Mouse (Mus musculus) adrenal gland, postnatal 36 days (tissue): ENCODE measurements at regions not wholly inside any gene's neighbourhood (a gene's known extent, or its start where the extent isn't known, plus 50 kb on each side); places are given as distances from the start of the nearest gene placed in this dataset.
"Not testable (repeated sequence)": the region's sequence is repeated elsewhere in the genome, so short reads cannot be mapped to it uniquely, and the experiment has no call there.

Experiments used
- DNase-seq, 2 experiments: peaks; one replicate each; pipeline ENCODE4 v3.0.0; 2021; ENCODE audit warnings: mixed read lengths in 1 of 2

DNA sequence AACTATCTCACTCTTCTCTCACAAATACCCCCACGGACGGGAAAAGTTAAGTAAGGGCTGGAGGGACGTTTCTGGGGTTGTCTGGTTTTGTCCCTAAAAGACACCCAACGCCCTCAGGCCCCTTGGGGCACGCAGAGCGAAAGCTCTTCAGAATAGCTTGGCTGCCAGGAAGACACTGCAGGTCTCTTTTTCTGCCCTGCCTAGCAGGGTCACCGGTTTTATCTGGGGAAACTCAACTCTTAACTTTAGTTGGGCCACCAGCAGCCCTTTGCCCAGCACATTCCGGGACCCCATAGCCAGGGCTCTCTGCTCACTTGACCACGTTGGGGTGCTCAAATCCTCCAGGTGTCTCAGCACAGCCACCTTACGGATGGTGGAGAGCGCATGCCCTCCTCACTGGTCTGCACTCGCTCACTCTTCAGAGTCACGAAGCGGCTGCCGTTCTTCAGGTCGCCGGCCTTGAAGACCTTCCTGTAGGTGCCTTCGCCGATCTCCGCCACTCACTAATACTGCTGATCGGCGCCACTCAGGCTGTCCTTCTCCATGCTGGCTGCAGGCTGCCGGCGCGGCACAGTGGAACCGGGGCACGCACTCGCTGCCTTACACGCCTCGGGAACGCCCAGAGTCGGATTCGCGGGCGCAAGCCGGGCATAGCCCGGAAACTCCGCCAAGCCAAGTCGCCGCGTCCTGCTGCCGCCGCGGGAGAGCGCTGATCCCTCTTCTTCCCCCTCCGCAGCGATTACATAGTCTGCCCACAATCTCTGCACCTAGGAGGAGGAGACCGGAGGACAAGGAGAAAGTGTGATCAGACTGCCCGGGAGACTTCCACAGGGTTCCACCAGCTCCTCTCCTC is 83.0 kb downstream of the Ulbp1 start:
- DNase-seq, result peak; percentile 57 to 62

DNA sequence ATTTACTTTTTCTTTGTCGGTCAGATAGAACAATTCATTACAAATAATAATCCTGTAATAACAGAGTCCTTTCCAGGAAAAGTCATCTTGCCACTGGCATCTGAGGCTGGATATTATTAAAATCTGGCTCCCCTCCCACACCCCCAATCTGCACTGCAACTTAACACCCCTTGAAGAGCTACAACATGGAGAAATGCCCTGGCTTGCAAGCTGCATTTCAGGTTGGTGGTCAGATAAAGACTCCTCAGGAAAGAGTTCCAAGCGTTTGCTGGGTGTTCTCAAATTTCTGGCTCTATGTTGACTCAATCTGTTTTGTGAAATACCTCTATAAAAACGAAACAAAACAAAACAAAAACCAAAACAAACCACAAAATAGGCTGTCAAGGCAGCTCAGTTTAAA is 114.6 kb downstream of the Ulbp1 start:
- DNase-seq, result not testable (repeated sequence)

DNA sequence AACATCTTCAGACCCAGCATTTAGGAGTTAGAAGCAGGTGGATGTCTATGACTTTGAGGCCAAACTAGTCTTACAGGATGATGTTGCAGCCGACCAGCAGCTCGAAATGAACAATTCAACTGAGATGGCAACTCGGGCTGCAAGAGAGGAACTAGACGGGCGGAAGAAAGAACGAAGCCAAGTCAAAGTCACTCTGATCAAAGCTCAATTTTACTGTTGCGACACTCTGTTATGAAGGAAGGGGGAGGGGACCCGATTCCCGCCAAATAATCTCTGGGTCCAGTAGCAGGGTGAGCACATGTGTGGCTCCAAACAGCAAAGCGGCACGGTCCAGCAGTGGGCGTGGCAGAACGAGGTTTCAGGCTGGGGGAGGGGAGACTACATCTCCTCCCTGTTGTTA is 129.1 kb downstream of the Ulbp1 start:
- DNase-seq, result not testable (repeated sequence)

GRCm38 (mm10) chr10:7343736-7344135 is 129.7 kb downstream of the Ulbp1 start:
- DNase-seq, result not testable (repeated sequence)

DNA sequence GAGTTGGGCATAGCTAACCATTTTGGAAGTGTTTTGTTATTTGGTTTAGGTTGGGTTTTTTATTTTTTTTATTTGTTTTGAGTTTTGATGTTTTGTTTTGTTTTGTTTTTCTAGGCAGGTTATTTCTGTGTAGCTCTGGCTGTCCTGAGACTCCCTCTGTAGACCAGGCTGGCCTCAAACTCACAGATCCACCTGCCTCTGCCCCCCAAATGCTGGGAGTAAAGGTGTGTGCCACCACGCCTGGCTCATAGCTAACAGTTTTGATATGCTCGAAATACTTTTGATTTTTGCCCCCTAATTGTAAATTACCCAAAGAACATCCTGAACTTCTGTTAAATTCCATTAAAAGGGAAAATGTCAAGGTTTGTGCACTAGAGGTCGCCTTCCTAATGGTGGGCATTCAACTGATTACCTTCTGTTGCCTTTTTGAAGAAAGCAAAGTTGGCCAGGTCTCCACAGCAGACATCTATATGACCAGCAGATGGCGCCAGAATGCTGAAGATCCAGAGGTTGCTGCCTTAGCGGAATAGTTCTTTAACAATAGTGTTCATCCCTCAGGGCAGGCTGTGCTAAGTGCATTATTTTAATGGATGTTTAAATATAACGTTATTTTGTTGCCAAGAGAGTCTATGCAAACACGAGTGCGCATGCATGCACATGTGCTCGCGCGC is 121.2 kb upstream of the Cnksr3 start:
- peak; percentile 58 to 69 for DNase-seq

DNA sequence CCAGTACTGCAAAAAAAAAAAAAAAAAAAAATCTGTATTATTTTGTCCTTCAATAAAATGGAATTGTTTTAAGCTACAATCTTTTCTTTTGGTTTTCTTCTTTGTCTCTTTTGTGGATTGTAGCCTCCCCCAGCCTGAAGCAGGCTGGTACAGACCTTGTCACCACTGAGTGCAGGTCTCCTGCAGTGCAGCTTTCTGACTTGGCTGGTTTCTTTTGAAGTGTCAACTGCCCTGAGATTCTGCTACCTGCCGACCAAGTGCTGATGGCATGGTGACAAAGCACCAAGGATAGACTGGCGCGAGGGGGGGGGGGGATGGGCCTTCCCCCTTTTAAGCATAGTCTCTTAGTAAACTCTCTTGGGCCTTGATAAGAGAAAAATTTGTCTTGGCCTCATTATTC is 116.2 kb upstream of the Cnksr3 start:
- no peak for DNase-seq

GRCm38 (mm10) chr10:7327046-7327445 is 115.0 kb upstream of the Cnksr3 start:
- DNase-seq, result not testable (repeated sequence)

GRCm38 (mm10) chr10:7325074-7325473 is 113.0 kb upstream of the Cnksr3 start:
- no peak for DNase-seq

DNA sequence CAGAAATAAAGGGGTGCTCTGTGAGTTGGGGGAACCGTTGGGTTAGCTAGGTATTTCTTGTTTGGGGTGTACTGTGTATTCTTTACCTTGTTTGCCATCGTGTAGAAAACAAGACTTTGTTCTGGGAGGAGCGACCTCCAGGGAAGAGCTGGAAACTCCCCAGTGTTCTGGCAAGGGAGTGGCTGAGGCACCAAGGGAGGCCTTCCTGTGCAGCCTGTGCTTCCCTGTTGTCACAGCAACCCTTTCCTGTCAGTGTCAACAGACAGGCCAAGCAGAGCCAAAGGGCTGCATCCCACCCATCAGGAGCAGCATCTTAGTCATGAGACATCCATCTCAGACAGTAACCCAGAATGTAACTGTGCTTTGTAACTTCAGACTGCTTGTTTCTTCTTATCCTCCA is 111.2 kb upstream of the Cnksr3 start:
- DNase-seq, result peak in 1 of 2 experiments; percentile 8

DNA sequence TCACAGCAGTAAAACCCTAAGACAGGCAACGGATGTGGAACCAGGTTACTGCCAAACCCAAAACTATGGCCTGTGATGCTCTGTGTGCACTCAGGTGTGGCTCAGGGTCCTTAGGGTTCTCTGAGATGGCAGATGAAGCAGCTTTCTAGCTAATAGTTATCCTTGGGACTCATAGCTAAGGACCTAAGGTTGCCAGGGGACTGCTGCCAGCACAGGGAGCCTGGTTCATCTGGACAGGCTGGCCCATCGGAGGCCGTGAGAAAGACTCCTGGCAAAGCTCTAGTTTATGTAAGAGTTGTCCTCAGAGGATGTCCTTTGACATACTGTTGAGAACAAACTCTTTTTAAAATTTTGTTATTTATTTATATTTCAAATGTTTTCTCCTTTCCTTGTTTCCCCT is 97.9 kb upstream of the Cnksr3 start:
- DNase-seq, result no peak

GRCm38 (mm10) chr10:7305881-7306280 is 93.8 kb upstream of the Cnksr3 start:
- DNase-seq, result not testable (repeated sequence)

DNA sequence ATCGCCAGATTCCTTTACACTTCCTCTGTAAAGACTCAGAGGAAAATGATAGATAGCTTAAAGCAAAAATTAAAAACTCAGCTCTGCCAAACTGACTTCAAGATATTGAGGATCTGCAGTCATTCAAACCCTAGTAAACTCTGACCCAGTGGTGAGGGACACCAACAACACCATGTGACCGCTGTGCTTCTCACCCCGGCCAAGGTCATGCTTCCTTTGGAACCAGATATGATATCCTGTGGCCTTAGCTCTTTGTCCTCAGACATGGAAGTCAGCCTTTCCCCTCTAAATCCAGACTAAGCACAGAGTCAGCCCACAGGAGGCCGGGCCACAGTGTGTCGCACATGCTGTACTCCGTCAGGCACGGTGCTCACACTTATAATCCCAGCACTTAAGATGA is 86.3 kb upstream of the Cnksr3 start:
- DNase-seq, result peak in 1 of 2 experiments; percentile 5

DNA sequence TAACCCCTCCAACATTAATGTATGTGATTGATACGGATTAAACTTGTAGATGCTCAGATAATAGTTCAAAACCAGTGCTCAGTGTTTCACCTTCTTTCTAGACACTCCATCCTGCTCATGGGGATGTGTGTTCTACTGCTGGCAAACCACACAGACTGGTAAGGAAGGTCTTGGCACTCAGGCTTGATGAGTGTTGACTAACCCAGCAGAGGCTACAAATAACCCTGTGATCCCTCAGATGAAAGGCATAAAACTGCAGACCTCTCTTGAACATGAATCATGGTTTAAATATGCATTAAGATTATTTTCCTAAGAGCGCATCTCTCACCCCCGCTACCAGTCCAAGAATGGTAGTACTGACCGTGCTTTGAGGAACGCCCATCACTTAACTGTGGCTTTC is 83.9 kb upstream of the Cnksr3 start:
- DNase-seq, result no peak

DNA sequence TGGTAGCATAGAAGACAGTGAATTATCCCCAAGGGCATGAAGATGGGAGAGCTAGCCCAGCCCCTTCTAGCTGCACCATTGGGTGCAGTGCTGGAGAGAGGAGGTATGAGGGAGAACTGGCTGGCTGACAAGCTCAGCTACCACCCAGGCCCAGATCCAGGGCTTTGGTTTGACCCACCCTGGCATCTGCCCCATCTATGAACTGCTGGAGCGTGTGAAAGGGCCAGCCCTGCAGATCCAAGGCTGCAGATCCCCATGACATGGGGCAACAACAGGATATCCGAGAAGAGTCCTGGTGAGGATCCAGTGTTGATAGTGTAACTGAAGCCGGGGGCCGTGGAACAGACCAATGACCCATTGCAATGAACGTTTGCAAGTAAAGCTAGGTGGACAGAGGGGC is 81.2 kb upstream of the Cnksr3 start:
- no peak for DNase-seq

DNA sequence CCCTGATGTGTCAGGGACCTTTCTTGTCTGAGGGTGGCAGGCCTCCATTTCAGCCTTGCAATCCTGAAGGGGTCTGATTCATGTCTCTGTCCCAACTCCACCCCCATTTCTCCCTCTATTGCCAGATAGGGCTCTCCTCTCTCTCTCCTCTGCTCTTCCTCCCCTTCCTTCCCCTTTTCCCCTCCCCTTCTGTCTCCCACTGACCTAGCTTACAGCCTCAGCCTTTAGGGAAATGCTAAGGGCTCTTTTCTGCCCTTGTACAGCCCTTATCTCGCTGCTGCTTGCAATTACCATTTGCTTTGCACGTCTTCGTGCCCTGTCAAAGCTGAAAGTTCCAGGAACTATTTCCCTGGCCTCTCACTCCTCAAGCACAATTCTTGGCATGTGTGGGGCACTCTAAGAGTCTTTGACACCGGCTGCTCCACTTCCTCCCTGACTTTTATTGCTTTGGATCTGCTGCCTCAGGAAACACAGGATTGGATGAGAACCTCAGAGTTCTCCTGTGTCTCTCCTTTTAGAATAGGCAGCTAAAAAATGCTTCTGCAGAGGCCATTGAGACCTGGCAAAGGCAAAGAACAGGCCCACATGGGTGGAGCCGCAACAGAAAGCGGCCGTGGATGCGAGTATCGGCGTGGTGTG is 77.9 kb upstream of the Cnksr3 start:
- DNase-seq, result peak; percentile 4 to 15

GRCm38 (mm10) chr10:7285112-7285905 is 73.3 kb upstream of the Cnksr3 start:
- DNase-seq, result no peak

GRCm38 (mm10) chr10:7280429-7280828 is 68.4 kb upstream of the Cnksr3 start:
- no peak for DNase-seq

- no peak for DNase-seq
Observed at GRCm38 (mm10) chr10:7278820-7279219, 66.8 kb upstream of the Cnksr3 start.

GRCm38 (mm10) chr10:7275357-7275756 is 63.3 kb upstream of the Cnksr3 start:
- no peak for DNase-seq

- no peak for DNase-seq
Observed at GRCm38 (mm10) chr10:7274422-7274821, 62.4 kb upstream of the Cnksr3 start.

DNA sequence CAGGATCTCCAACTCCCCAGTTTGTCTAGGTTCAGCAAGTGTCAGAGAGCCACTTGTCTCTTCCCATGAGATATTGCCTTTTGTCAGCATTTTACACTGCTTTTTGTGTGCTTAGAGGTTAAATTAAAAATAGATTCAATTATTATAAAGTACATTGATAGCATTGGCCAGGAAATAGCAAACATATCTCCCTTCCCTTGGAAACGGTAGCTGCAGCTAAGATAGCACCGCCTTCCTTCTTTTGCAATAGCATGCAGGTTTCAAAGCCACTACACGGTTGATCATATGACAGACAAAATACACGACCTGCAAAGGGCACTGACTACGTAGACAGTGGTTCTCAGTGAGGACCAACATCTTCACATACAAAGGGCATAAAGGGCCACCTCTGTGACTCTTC is 59.1 kb upstream of the Cnksr3 start:
- no peak for DNase-seq

- DNase-seq, result no peak
Observed at GRCm38 (mm10) chr10:7268386-7269033, 56.5 kb upstream of the Cnksr3 start.
